Mouse (Mus musculus) lung, adult 2 months (tissue): Measurements from ENCODE around the gene Arl3.

Source experiments
- CTCF ChIP-seq: fragments of 200-500 bp; IDR thresholded peaks from 2 replicates; pipeline ENCODE4 v1.5.1; 2011; ENCODE audit warnings: mild to moderate bottlenecking, low read length, control low read depth; ENCODE audit not compliant: insufficient read depth
- POLR2A ChIP-seq: fragments of 200-500 bp; IDR thresholded peaks from 2 replicates; pipeline ENCODE4 v1.6.1; 2011; ENCODE audit warnings: low read depth, mild to moderate bottlenecking, control low read depth, low read length, borderline replicate concordance; ENCODE audit errors: extremely low read depth

DNA sequence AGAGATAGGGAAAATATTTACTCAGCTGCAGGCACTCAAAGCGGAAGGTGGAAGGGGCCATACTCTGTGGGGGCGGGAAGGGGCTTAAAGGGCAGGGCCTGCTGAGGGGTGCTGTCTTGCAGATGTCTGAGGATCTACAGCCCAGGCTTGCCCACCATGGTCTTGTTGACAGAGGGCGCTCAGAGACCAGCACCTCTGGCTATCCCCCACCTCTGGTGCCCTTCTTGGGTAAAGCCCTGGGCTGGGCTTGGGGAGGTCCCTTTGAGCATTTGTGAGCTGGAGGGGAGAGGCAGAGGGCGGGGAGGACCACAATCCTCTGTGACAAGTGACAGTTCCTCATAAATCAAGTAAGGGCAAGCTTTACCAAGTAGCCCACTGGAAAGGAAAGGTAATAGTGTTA lies 39.9 kb downstream of the Arl3 start:
- no peak for TF ChIP-seq CTCF
- no peak for TF ChIP-seq POLR2A
